Mouse (Mus musculus): ENCODE results near the gene Atp5mpl. TPM values are rescaled to one million over a fixed set of nuclear protein-coding genes. Genes with fewer than 3 reads are reported as not detected.

The Atp5mpl gene
- polyA plus RNA-seq, 1 experiment from 2014 or later = 615 TPM

- Histone ChIP-seq H3K27me3 (no peaks in the 10 kb centered on the region), H3K4me3 (no peak overlapping the region), H3K36me3 (no peaks in the 10 kb centered on the region), H3K9ac (replicated peaks) (no peak overlapping the region), H3K9me3 (no peaks in the 10 kb centered on the region), H3K27ac (replicated peaks) (no peak overlapping the region), H3K4me1 (peaks cover 7% of the 10 kb centered on the region), H3K4me2 (replicated peaks) (no peak overlapping the region)
- WGBS = 90% methylated on average over 18 of the region's 18 CpGs
- ATAC-seq (replicated peaks) = no peak
Observed at GRCm38 (mm10) chr12:111928411-111928966, 38.3 kb downstream of the Atp5mpl start.

- Histone ChIP-seq H3K27ac (replicated peaks) (no peak overlapping the region), H3K4me2 (replicated peaks) (no peak overlapping the region), H3K4me1 (peaks cover 7% of the 10 kb centered on the region), H3K4me3 (no peak overlapping the region), H3K27me3 (no peaks in the 10 kb centered on the region), H3K9me3 (no peaks in the 10 kb centered on the region), H3K9ac (replicated peaks) (no peak overlapping the region), H3K36me3 (no peaks in the 10 kb centered on the region)
- 58% methylated on average over 1 of the region's 1 CpGs for WGBS
- ATAC-seq (replicated peaks) = no peak
Observed at GRCm38 (mm10) chr12:111927338-111927737, 39.4 kb downstream of the Atp5mpl start.

GRCm38 (mm10) chr12:111923117-111923516 is 43.7 kb downstream of the Atp5mpl start:
- no peaks in the 10 kb centered on the region for H3K27me3 ChIP-seq
- ATAC-seq (replicated peaks) = no peak
- no peak overlapping the region for H3K9ac ChIP-seq (replicated peaks)
- no peaks in the 10 kb centered on the region for H3K9me3 ChIP-seq
- H3K4me2 ChIP-seq (replicated peaks) = no peak overlapping the region
- no peaks in the 10 kb centered on the region for H3K36me3 ChIP-seq
- no peak overlapping the region for H3K4me3 ChIP-seq
- peaks cover 7% of the 10 kb centered on the region for H3K4me1 ChIP-seq
- H3K27ac ChIP-seq (replicated peaks) = no peak overlapping the region
- WGBS = 92% methylated on average over 6 of the region's 6 CpGs

GRCm38 (mm10) chr12:111920046-111920445 is 46.7 kb downstream of the Atp5mpl start:
- Histone ChIP-seq H3K4me3 (no peak overlapping the region), H3K36me3 (no peaks in the 10 kb centered on the region), H3K9ac (replicated peaks) (no peak overlapping the region), H3K4me2 (replicated peaks) (no peak overlapping the region), H3K9me3 (no peaks in the 10 kb centered on the region), H3K27ac (replicated peaks) (no peak overlapping the region), H3K27me3 (no peaks in the 10 kb centered on the region), H3K4me1 (no peaks in the 10 kb centered on the region)
- WGBS = 55% methylated on average over 9 of the region's 9 CpGs
- no peak for ATAC-seq (replicated peaks)

GRCm38 (mm10) chr12:111916514-111917217 is 50.1 kb downstream of the Atp5mpl start:
- Histone ChIP-seq H3K4me1 (no peaks in the 10 kb centered on the region), H3K36me3 (no peaks in the 10 kb centered on the region), H3K9ac (replicated peaks) (no peak overlapping the region), H3K27ac (replicated peaks) (no peak overlapping the region; the same call in 1 of the 2 replicates), H3K9me3 (no peaks in the 10 kb centered on the region), H3K4me3 (no peak overlapping the region), H3K4me2 (replicated peaks) (no peak overlapping the region), H3K27me3 (no peaks in the 10 kb centered on the region)
- ATAC-seq (replicated peaks) = no peak
- WGBS = 42% methylated on average over 12 of the region's 12 CpGs

GRCm38 (mm10) chr12:111915781-111916180 is 51.0 kb downstream of the Atp5mpl start:
- ATAC-seq (replicated peaks) = no peak
- no peak overlapping the region for H3K9ac ChIP-seq (replicated peaks)
- H3K4me3 ChIP-seq = no peak overlapping the region
- no peaks in the 10 kb centered on the region for H3K36me3 ChIP-seq
- no peaks in the 10 kb centered on the region for H3K27me3 ChIP-seq
- H3K27ac ChIP-seq (replicated peaks) = no peak overlapping the region
- no peaks in the 10 kb centered on the region for H3K4me1 ChIP-seq
- H3K4me2 ChIP-seq (replicated peaks) = no peak overlapping the region
- H3K9me3 ChIP-seq = no peaks in the 10 kb centered on the region
- 90% methylated on average over 6 of the region's 6 CpGs for WGBS

- 33% methylated on average over 3 of the region's 3 CpGs for WGBS
- H3K4me1 ChIP-seq = no peaks in the 10 kb centered on the region
- ATAC-seq (replicated peaks) = no peak
- H3K36me3 ChIP-seq = no peaks in the 10 kb centered on the region
- peaks cover 2% of the 10 kb centered on the region; the same call in 1 of the 2 replicates for H3K27me3 ChIP-seq
- H3K4me2 ChIP-seq (replicated peaks) = no peak overlapping the region
- H3K27ac ChIP-seq (replicated peaks) = no peak overlapping the region
- no peak overlapping the region for H3K9ac ChIP-seq (replicated peaks)
- no peak overlapping the region for H3K4me3 ChIP-seq
- no peaks in the 10 kb centered on the region for H3K9me3 ChIP-seq
Observed at GRCm38 (mm10) chr12:111914031-111914430, 52.7 kb downstream of the Atp5mpl start.

GRCm38 (mm10) chr12:111912802-111913201 is 54.0 kb downstream of the Atp5mpl start:
- H3K9ac ChIP-seq (replicated peaks) = no peak overlapping the region
- H3K9me3 ChIP-seq = no peaks in the 10 kb centered on the region
- no peaks in the 10 kb centered on the region for H3K36me3 ChIP-seq
- H3K4me2 ChIP-seq (replicated peaks) = no peak overlapping the region
- H3K27me3 ChIP-seq = peaks cover 7% of the 10 kb centered on the region; the same call in 1 of the 2 replicates
- ATAC-seq (replicated peaks) = no peak
- H3K4me1 ChIP-seq = peaks cover 5% of the 10 kb centered on the region; the same call in 1 of the 2 replicates
- H3K27ac ChIP-seq (replicated peaks) = no peak overlapping the region
- 90% methylated on average over 7 of the region's 7 CpGs for WGBS
- H3K4me3 ChIP-seq = no peak overlapping the region

GRCm38 (mm10) chr12:111911796-111912195 is 55.0 kb downstream of the Atp5mpl start:
- Histone ChIP-seq H3K36me3 (no peaks in the 10 kb centered on the region), H3K4me1 (peaks cover 6% of the 10 kb centered on the region), H3K4me2 (replicated peaks) (no peak overlapping the region), H3K4me3 (no peak overlapping the region), H3K9ac (replicated peaks) (no peak overlapping the region), H3K9me3 (no peaks in the 10 kb centered on the region), H3K27ac (replicated peaks) (no peak overlapping the region), H3K27me3 (peaks cover 7% of the 10 kb centered on the region; the same call in 1 of the 2 replicates)
- ATAC-seq (replicated peaks) = no peak
- 80% methylated on average over 2 of the region's 2 CpGs for WGBS

Other genes starting within 250 kb of the Atp5mpl start
- gene Klc1, start 208.1 kb downstream of the Atp5mpl start, polyA plus RNA-seq (2015; fragmentation: Nextera tagmentation; extraction: Ambion mirVana) = 430 and 440 TPM in 2 replicates
- 4.5 and 4.8 TPM in 2 replicates for gene Xrcc3, start 153.1 kb downstream of the Atp5mpl start, polyA plus RNA-seq (2015; fragmentation: Nextera tagmentation; extraction: Ambion mirVana)
- 39.0 and 41.7 TPM in 2 replicates for gene Zfyve21, start 152.8 kb downstream of the Atp5mpl start, polyA plus RNA-seq (2015; fragmentation: Nextera tagmentation; extraction: Ambion mirVana)
- gene Ppp1r13b, start 58.9 kb downstream of the Atp5mpl start, polyA plus RNA-seq (2015; fragmentation: Nextera tagmentation; extraction: Ambion mirVana) = 21.4 and 22.6 TPM in 2 replicates
- gene Tdrd9, start 4.6 kb upstream of the Atp5mpl start, polyA plus RNA-seq (2015; fragmentation: Nextera tagmentation; extraction: Ambion mirVana) = 0.34 and 0.50 TPM in 2 replicates
- gene Rd3l, start 14.3 kb upstream of the Atp5mpl start, polyA plus RNA-seq (2015; fragmentation: Nextera tagmentation; extraction: Ambion mirVana) = not detected in 2 replicates
- 0.20 and 0.22 TPM in 2 replicates for gene Aspg, start 139.7 kb upstream of the Atp5mpl start, polyA plus RNA-seq (2015; fragmentation: Nextera tagmentation; extraction: Ambion mirVana)
- 16.1 and 18.0 TPM in 2 replicates for gene Kif26a, start 179.2 kb upstream of the Atp5mpl start, polyA plus RNA-seq (2015; fragmentation: Nextera tagmentation; extraction: Ambion mirVana)

All from forebrain, embryonic 15.5 days (tissue).